Mouse (Mus musculus): ENCODE data around the gene Cryz.

GRCm38 (mm10) chr3:154670584-154670983 lies 74.1 kb downstream of the Cryz start:
- TF ChIP-seq POLR2A (IDR thresholded peaks at IDR 0.05; ENCODE audit: extremely low read depth, insufficient read depth, low read length) = no peak
- no peak for TF ChIP-seq CTCF (IDR thresholded peaks at IDR 0.05; ENCODE audit: extremely low read depth, insufficient read depth, low read length)
